Comparison of ENCODE assay signal across 15 mouse cellular contexts in the genomic region with DNA sequence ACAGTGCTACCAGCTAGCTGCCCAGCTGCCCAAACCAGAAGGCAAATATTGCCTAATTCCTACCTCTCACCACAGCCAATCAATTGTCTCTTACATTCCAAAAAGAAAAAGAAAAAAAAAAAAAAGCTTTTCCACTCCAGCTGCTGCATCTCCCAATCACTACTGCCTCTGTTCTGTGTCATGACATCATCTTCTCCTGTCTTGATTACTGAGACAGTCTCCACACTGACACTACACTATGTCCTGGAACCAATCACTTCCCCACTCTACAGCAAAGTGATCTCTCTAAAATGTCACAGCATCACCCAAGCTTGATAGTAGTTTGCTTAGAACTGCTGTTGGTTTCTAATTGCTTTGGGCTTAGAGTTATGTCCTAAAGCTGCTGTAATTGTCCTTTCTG.
"Had no signal": no experiment of that assay in that cellular context is flagged by ENCODE, and none has a peak within 500 bp of the region (broad histone marks: within the 10 kb centered on the region; RNA-seq: fewer than 3 reads in every experiment).

No protein-coding gene starts in this region.

- H3K9me3 ChIP-seq: limb, embryonic 12.5 days; liver, embryonic 13.5 days; midbrain, embryonic 13.5 days had no signal

- H3K27ac ChIP-seq: kidney, postnatal 0 days; layer of hippocampus, adult 2 months; left cerebral cortex, adult 2 months; limb, embryonic 12.5 days; liver, embryonic 13.5 days; midbrain, embryonic 13.5 days had no signal

- H3K4me2 ChIP-seq: limb, embryonic 12.5 days; liver, embryonic 13.5 days; midbrain, embryonic 13.5 days had no signal

- H3K4me3 ChIP-seq: layer of hippocampus, adult 2 months; left cerebral cortex, adult 2 months; limb, embryonic 12.5 days; liver, embryonic 13.5 days; midbrain, embryonic 13.5 days had no signal

- DNase-seq: kidney, adult 11 months; kidney, adult 9 months; kidney, postnatal 36 days; liver; liver, embryonic 13.5 days; liver, postnatal 0 days; right cerebral cortex, adult 18-20 months; right cerebral cortex, postnatal 25 days; thymus, postnatal 36 days had no signal

- ATAC-seq: inflammation-experienced regulatory T-cells, adult 6 months; liver, postnatal 0 days; midbrain, embryonic 13.5 days had no signal

- H3K9ac ChIP-seq: limb, embryonic 12.5 days; liver, embryonic 13.5 days; liver, postnatal 0 days; midbrain, embryonic 13.5 days had no signal

- H3K27me3 ChIP-seq: limb, embryonic 12.5 days; liver, embryonic 13.5 days had no signal

- H3K36me3 ChIP-seq: limb, embryonic 12.5 days; liver, embryonic 13.5 days; midbrain, embryonic 13.5 days had no signal

- H3K4me1 ChIP-seq: limb, embryonic 12.5 days; liver, embryonic 13.5 days; midbrain, embryonic 13.5 days had no signal
